21 mouse cellular contexts compared by ENCODE assay signal in the genomic region with DNA sequence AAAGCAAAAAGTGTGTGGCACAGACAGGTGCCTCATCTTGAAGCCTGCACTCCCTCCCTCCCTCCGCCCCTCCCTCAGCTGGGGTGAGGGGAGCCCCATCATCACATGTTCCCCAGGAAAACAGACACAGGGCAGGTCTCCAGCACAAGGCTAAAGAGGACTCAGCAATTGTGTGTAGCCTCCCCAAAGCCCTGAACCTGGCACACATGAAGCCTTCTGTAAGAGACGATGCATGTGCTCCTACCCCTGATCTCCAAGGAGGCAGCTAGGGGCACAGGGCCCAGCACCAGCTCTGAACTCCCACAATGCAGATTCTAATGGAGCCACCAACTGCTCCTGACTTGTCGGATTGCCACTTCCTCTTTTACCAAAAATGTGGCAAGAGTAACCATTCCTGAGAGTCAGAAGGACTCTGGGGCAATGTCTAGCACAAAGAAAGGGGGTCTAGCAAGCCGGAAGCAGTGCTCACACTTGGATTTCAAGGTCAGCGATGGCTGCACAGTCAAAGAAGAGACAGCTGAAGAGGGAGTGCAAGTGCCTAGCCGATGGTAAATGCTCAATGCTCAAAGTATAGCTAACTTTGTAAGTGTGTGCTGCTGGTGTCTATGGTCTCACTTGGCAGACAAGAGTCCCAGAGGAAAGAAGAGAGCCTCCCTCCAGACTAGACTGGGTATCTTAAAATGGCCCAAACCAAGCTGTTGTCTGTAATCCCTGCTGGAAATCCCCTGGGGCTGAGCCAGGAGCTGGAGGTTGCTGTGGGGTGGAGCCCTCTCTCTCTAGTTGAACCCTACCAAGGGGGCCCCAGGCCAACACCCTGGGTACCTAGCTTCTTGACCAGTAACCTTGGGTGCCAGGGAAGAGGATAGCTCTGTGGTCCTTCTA. TPM values are rescaled to one million over a fixed set of nuclear protein-coding genes. Genes with fewer than 3 reads are reported as not detected.
DNase-seq lines count a peak whose midpoint lies in the region; TF ChIP-seq lines count a peak whose summit lies in the region.
"Had no signal": no experiment of that assay in that cellular context is flagged by ENCODE, and none has a peak within 500 bp of the region (broad histone marks: within the 10 kb centered on the region; RNA-seq: fewer than 3 reads in every experiment).

No protein-coding gene starts in this region.

- no peak overlapping the region for H3K4me3 ChIP-seq in lung, adult 2 months (replicated peaks; ENCODE audit: extremely low read depth, low read depth, low read length)
- H3K4me3 ChIP-seq in E14TG2a.4 (replicated peaks; ENCODE audit: low read length): peak overlapping the region; percentile 30; the same call in 1 of the 2 replicates
- no peak overlapping the region for H3K4me3 ChIP-seq in limb, embryonic 10.5 days
- H3K4me3 ChIP-seq: embryonic facial prominence, embryonic 10.5 days; erythroblast, embryonic 14.5 days; hindbrain, embryonic 13.5 days; limb, embryonic 13.5 days had no signal

- no peaks in the 10 kb centered on the region for H3K27me3 ChIP-seq in E14TG2a.4 (ENCODE audit: insufficient read depth, low read length)
- H3K27me3 ChIP-seq in limb, embryonic 10.5 days (ENCODE audit: low read depth, poor library complexity, severe bottlenecking): no peaks in the 10 kb centered on the region
- H3K27me3 ChIP-seq: hindbrain, embryonic 13.5 days; limb, embryonic 13.5 days; Patski had no signal

- H3K27ac ChIP-seq in limb, embryonic 10.5 days: no peak overlapping the region
- H3K27ac ChIP-seq: embryonic facial prominence, embryonic 10.5 days; hindbrain, embryonic 13.5 days; limb, embryonic 13.5 days; liver, embryonic 14.5 days had no signal

- peaks cover 6% of the 10 kb centered on the region; the same call in 1 of the 2 replicates for H3K9me3 ChIP-seq in E14TG2a.4 (ENCODE audit: low read length)
- no peaks in the 10 kb centered on the region for H3K9me3 ChIP-seq in limb, embryonic 10.5 days (replicated peaks)
- H3K9me3 ChIP-seq: embryonic facial prominence, embryonic 10.5 days; limb, embryonic 13.5 days had no signal

- no peak for TF ChIP-seq POLR2A in lung, adult 2 months (IDR thresholded peaks at IDR 0.05; ENCODE audit: borderline replicate concordance, extremely low read depth, low read depth, low read length)

- H3K36me3 ChIP-seq in E14TG2a.4 (ENCODE audit: insufficient read depth, low read length): no peaks in the 10 kb centered on the region
- no peaks in the 10 kb centered on the region for H3K36me3 ChIP-seq in limb, embryonic 10.5 days
- H3K36me3 ChIP-seq: embryonic facial prominence, embryonic 10.5 days; hindbrain, embryonic 13.5 days; limb, embryonic 13.5 days had no signal

- peaks cover 8% of the 10 kb centered on the region for H3K4me1 ChIP-seq in lung, adult 2 months (ENCODE audit: control insufficient read depth, insufficient read depth, low read length)
- peaks cover 84% of the 10 kb centered on the region for H3K4me1 ChIP-seq in E14TG2a.4 (replicated peaks; ENCODE audit: low read depth, low read length)
- H3K4me1 ChIP-seq in limb, embryonic 10.5 days: no peaks in the 10 kb centered on the region
- H3K4me1 ChIP-seq: embryonic facial prominence, embryonic 10.5 days; hindbrain, embryonic 13.5 days; limb, embryonic 13.5 days had no signal

- no peak for TF ChIP-seq CTCF in lung, adult 2 months (IDR thresholded peaks at IDR 0.05; ENCODE audit: insufficient read depth, low read length)
- TF ChIP-seq CTCF in E14TG2a.4 (conservative IDR thresholded peaks at IDR 0.05; ENCODE audit: low read length): no peak

- peak; percentile 24 for DNase-seq in lung, postnatal 25 days (ENCODE audit: low spot score)
- no peak for DNase-seq in lung, adult 2 months
- peak; percentile 58 for DNase-seq in adipocyte (ENCODE audit: low spot score)
- DNase-seq in induced T-regulatory cell, adult 2 months (ENCODE audit: low read depth): peak; percentile 50
- DNase-seq in limb, embryonic 10.5 days (ENCODE audit: low spot score): no peak
- DNase-seq in heart, postnatal 4 days: no peak
- DNase-seq in layer of hippocampus, adult 18-20 months (ENCODE audit: low spot score in 2 of 2): no peak
- DNase-seq: cerebellum, adult 11-12 months; forebrain, postnatal 0 days; kidney, postnatal 10 days; midbrain, embryonic 14.5 days; retina, postnatal 1 day; right cerebral cortex, postnatal 4 days had no signal

- 80% methylated on average over 6 of the region's 6 CpGs for WGBS in lung, adult 2 months
- WGBS in limb, embryonic 10.5 days: 86% methylated on average over 6 of the region's 6 CpGs

RNA-seq across cellular contexts. Expression of gene Tnfrsf1b, which starts 29.9 kb away (rescaled TPM):
- 32.2 and 39.5 TPM in 2 replicates for polyA plus RNA-seq in lung, adult 2 months (2012; rRNA removed)
- polyA plus RNA-seq in limb, embryonic 10.5 days (2016; fragmentation: Nextera tagmentation; extraction: Ambion mirVana): 1.9 and 2.1 TPM in 2 replicates
- 1 to 10 TPM; 4.5 to 5.0 TPM for total RNA-seq in heart, postnatal 4 days (2021)
- total RNA-seq in layer of hippocampus, adult 18-20 months (2021): 1 to 10 TPM; 2.8 to 3.4 TPM

RNA-seq across cellular contexts. Expression of gene Tnfrsf8, which starts 38.4 kb away (rescaled TPM):
- 0.24 and 0.28 TPM in 2 replicates for polyA plus RNA-seq in lung, adult 2 months (2012; rRNA removed)
- 0.05 TPM in 1 of 2 replicates, not detected in the other for polyA plus RNA-seq in limb, embryonic 10.5 days (2016; fragmentation: Nextera tagmentation; extraction: Ambion mirVana)
- under 1 TPM; 0.19 to 0.23 TPM for total RNA-seq in heart, postnatal 4 days (2021)
- 1 to 10 TPM; 1.1 to 1.2 TPM for total RNA-seq in layer of hippocampus, adult 18-20 months (2021)
- polyA plus RNA-seq: embryonic facial prominence, embryonic 10.5 days; erythroblast, embryonic 14.5 days; intestine, embryonic 16.5 days had no signal

Comparison
In these comparisons a context has a peak if more than half of its experiments do, and no peak if none do; other contexts are left out.
1. DNase-seq: peak in lung, postnatal 25 days (single experiment), adipocyte (single experiment) and induced T-regulatory cell, adult 2 months (single experiment); none in lung, adult 2 months (single experiment), limb, embryonic 10.5 days (single experiment), heart, postnatal 4 days (single experiment) and layer of hippocampus, adult 18-20 months (0 of 2).